In the genomic region with DNA sequence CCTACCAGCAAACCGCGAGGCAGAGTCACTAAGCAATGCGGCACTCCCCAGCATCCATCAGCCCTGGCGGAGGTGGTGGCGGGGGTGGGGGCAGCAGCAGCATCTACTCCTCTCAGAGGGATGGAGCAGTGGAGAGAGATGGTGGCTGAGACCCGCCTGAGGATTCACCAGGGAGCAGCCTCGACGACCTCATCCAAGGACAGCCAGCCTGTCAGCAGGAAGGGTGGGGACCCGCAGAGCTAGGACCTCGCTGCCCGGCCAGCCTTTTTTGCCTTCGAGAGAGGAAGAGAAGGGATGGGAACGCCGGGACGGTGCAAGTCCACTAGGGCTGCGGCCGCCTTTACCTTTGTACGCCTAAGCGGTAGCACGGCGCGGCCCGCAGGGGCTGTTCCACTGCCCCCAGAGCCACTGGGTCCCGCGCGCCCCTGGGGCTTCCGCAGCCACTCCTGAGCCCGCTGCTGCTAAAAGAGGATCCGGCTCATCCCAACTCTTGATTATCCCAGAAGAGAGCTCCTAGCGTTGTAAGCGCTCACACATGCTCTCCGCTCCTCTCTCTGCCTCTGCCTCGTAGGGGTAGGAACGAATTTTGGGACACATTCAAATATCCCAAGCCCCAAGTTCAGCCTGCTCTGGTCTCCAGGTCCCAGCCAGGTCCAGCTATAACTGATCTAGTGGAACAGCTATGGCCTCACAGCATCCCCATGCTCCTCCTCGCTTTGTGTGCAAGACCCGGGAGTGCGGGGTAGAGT, we compare ENCODE assay signal across 7 mouse cellular contexts. TPM values are rescaled to one million over a fixed set of nuclear protein-coding genes. Genes with fewer than 3 reads are reported as not detected.
DNase-seq lines count a peak whose midpoint lies in the region; ATAC-seq lines count a peak whose summit lies in the region.

A gene (minus strand): TSS at position 639 of the 749 bp plus-strand sequence.

- peak within 1 kb of the TSS; percentile 73 for H3K4me2 ChIP-seq in midbrain, embryonic 12.5 days (replicated peaks)

- DNase-seq in ovary, postnatal 10 days (ENCODE audit: low spot score): peak; percentile 27
- no peak for DNase-seq in ovary, adult 18-20 months (ENCODE audit: low spot score)
- peak; percentile 7 to 9 for DNase-seq in cerebellum, postnatal 36 days
- peak; percentile 84 to 87 for DNase-seq in layer of hippocampus, adult 8-10 months (ENCODE audit: low spot score in 2 of 2)
- peak; percentile 51 for DNase-seq in testis, postnatal 10 days (ENCODE audit: low spot score)

- peak within 1 kb of the TSS; percentile 54 for H3K4me3 ChIP-seq in midbrain, embryonic 12.5 days

- H3K9me3 ChIP-seq in midbrain, embryonic 12.5 days: no peaks in the 10 kb centered on the region

- H3K4me1 ChIP-seq in midbrain, embryonic 12.5 days: no peaks in the 10 kb centered on the region

- peak; percentile 86 for ATAC-seq in frontal cortex, adult (ENCODE audit: low TSS enrichment)
- peak; percentile 89 for ATAC-seq in midbrain, embryonic 12.5 days (ENCODE audit: low FRiP score, low read depth)

- no peaks in the 10 kb centered on the region for H3K36me3 ChIP-seq in midbrain, embryonic 12.5 days

- peak within 1 kb of the TSS; percentile 70 for H3K9ac ChIP-seq in midbrain, embryonic 12.5 days (replicated peaks)

- WGBS in midbrain, embryonic 12.5 days: under 1% methylated on average over 30 of the region's 37 CpGs

- no peaks in the 10 kb centered on the region for H3K27me3 ChIP-seq in midbrain, embryonic 12.5 days

- peak within 1 kb of the TSS; percentile 58 for H3K27ac ChIP-seq in midbrain, embryonic 12.5 days (replicated peaks)

RNA-seq across cellular contexts. Expression of the gene that starts here (rescaled TPM):
- total RNA-seq in layer of hippocampus, adult 8-10 months (2022): 10 to 100 TPM; 71.8 to 96.0 (median 85.4) TPM
- polyA plus RNA-seq in midbrain, embryonic 12.5 days (2016; fragmentation: Nextera tagmentation; extraction: Ambion mirVana): 7.6 and 9.0 TPM in 2 replicates
